Mouse (Mus musculus): ENCODE measurements around the gene Ube2r2. TPM values are rescaled to one million over a fixed set of nuclear protein-coding genes. Genes with fewer than 3 reads are reported as not detected.

Gene Ube2r2
- total and polyA plus RNA-seq, 2 experiments from 2014 or later: 49.9 to 50.4 TPM

GRCm38 (mm10) chr4:41129836-41130235, 5.7 kb upstream of the Ube2r2 start:
- no peaks in the 10 kb centered on the region for H3K4me1 ChIP-seq (ENCODE audit: insufficient read depth, low read length)
- no peak overlapping the region for H3K4me2 ChIP-seq (ENCODE audit: low read depth, low read length, poor library complexity, severe bottlenecking)
- no peak overlapping the region for H3K9ac ChIP-seq (replicated peaks; ENCODE audit: low read length, poor library complexity, severe bottlenecking)
- no peaks in the 10 kb centered on the region for H3K9me3 ChIP-seq (ENCODE audit: low read length)
- TF ChIP-seq CTCF (IDR thresholded peaks at IDR 0.05): no peak
- no peak overlapping the region for H3K4me3 ChIP-seq (ENCODE audit: low read depth, low read length)
- 88% methylated on average over 3 of the region's 3 CpGs for WGBS
- no peak for ATAC-seq (ENCODE audit: low FRiP score)
- no peaks in the 10 kb centered on the region for H3K36me3 ChIP-seq (ENCODE audit: insufficient read depth, low read length)
- DNase-seq (ENCODE audit: low spot score): no peak
- H3K27me3 ChIP-seq (ENCODE audit: insufficient read depth, low read length): 0 out of 2 replicates have a peak, but pooled peaks cover 4% of the 10 kb centered on the region
- H3K27ac ChIP-seq (ENCODE audit: low read depth, low read length): no peak overlapping the region

- Histone ChIP-seq H3K27me3 (ENCODE audit: insufficient read depth, low read length) (no peaks in the 10 kb centered on the region), H3K4me1 (ENCODE audit: insufficient read depth, low read length) (no peaks in the 10 kb centered on the region), H3K9me3 (ENCODE audit: low read length) (no peaks in the 10 kb centered on the region), H3K9ac (replicated peaks; ENCODE audit: low read length, poor library complexity, severe bottlenecking) (no peak overlapping the region), H3K27ac (ENCODE audit: low read depth, low read length) (no peak overlapping the region), H3K4me2 (ENCODE audit: low read depth, low read length, poor library complexity, severe bottlenecking) (no peak overlapping the region), H3K4me3 (ENCODE audit: low read depth, low read length) (no peak overlapping the region), H3K36me3 (ENCODE audit: insufficient read depth, low read length) (no peaks in the 10 kb centered on the region)
- DNase-seq (ENCODE audit: low spot score): no peak
- ATAC-seq (ENCODE audit: low FRiP score): no peak
- TF ChIP-seq CTCF (IDR thresholded peaks at IDR 0.05): no peak
- WGBS: 81% methylated on average over 6 of the region's 6 CpGs
Observed at GRCm38 (mm10) chr4:41132471-41132870, 3.1 kb upstream of the Ube2r2 start.

DNA sequence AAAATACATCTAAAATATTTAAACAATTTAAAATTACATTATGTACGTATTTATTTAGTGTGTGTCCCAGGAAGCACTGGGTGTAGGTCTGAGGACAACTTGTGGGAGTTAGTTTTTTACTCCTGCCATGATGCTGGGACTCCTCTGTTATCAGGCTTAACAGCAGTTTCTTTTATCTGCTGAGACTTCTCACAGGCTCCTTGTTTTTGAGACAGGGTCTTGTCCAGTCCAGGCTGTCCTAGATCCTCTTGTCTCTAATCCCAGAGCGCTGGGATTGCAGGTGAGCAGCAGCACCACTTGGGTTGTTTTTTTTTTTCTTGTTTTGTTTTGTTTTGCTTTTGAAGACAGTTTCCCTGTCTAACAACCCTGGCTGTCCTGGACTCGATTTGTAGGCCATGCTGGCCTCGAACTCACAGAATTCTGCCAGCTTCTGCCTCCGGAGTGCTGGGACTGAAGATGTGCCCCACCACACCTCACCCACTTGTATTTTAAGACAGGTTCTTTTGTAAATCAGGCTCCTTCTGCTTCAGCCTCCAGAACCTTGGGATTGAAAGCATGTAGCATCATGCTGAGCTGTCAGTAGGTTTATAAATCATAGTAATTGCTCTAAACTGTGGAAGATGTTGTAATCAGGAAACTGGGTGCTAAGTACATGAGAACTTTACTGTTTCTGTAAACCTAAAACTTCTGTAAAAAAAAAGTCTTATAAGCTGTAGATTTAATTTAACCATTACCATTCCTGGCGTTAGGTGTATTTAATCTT, 1.8 kb upstream of the Ube2r2 start:
- no peak overlapping the region for H3K27ac ChIP-seq (ENCODE audit: low read depth, low read length)
- H3K4me2 ChIP-seq (ENCODE audit: low read depth, low read length, poor library complexity, severe bottlenecking): no peak overlapping the region
- TF ChIP-seq CTCF (IDR thresholded peaks at IDR 0.05): no peak
- DNase-seq (ENCODE audit: low spot score) (no peak), ATAC-seq (ENCODE audit: low FRiP score) (no peak)
- H3K36me3 ChIP-seq (ENCODE audit: insufficient read depth, low read length): no peaks in the 10 kb centered on the region
- H3K4me1 ChIP-seq (ENCODE audit: insufficient read depth, low read length): no peaks in the 10 kb centered on the region
- H3K4me3 ChIP-seq (ENCODE audit: low read depth, low read length): no peak overlapping the region
- 81% methylated on average over 6 of the region's 6 CpGs for WGBS
- no peaks in the 10 kb centered on the region for H3K9me3 ChIP-seq (ENCODE audit: low read length)
- H3K9ac ChIP-seq (replicated peaks; ENCODE audit: low read length, poor library complexity, severe bottlenecking): no peak overlapping the region
- H3K27me3 ChIP-seq (ENCODE audit: insufficient read depth, low read length): no peaks in the 10 kb centered on the region

DNA sequence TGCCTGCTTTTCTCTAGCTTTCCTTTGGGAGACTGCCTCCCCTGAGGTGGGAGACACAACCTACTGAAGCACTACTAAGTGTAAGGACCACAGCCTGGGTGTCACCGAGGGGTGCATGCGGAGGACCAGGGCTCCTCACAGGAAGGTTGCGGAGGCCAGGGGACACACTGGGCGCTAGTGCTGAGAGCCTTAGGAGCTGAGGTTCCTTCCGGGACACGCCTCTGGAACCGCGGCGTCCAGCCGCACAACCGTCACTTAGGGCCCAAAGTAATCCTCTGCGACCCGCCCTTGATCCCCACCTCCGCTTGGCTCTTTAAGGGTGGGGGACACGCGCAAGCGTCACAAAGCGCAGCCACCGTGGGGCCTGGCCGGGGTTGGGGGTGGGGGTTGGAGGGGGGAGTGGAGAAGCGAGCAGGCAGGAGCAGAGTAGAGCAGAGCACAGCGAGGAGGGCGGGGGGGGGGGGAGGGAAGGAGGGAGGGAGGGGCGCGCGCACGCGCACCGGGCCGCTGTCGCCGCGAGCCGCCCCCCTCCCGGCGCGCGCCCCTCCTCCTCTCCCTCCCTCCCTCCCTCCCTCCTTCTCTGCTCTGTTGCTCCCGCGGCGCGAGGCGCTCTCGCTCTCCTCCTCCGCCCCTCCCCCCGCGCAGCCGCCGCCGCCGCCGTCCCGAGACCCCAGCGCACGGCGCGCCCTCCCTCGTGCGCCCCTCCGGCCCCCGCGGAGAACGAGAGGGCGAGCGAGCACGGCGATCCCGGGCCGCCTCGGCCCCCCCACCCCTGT, 420 bp upstream of the Ube2r2 start:
- DNase-seq (ENCODE audit: low spot score): peak; percentile 87
- peak overlapping the region; percentile 99 for H3K9ac ChIP-seq (replicated peaks; ENCODE audit: low read length, poor library complexity, severe bottlenecking)
- peak overlapping the region; percentile 74 for H3K4me2 ChIP-seq (ENCODE audit: low read depth, low read length, poor library complexity, severe bottlenecking)
- H3K27me3 ChIP-seq (ENCODE audit: insufficient read depth, low read length): no peaks in the 10 kb centered on the region
- no peak for TF ChIP-seq CTCF (IDR thresholded peaks at IDR 0.05)
- ATAC-seq (ENCODE audit: low FRiP score): peak; percentile 94
- H3K4me1 ChIP-seq (ENCODE audit: insufficient read depth, low read length): no peaks in the 10 kb centered on the region
- under 1% methylated on average over 13 of the region's 70 CpGs for WGBS
- peak overlapping the region; percentile 97 for H3K27ac ChIP-seq (ENCODE audit: low read depth, low read length)
- H3K4me3 ChIP-seq (ENCODE audit: low read depth, low read length): peak overlapping the region; percentile 99
- H3K9me3 ChIP-seq (ENCODE audit: low read length): no peaks in the 10 kb centered on the region
- no peaks in the 10 kb centered on the region for H3K36me3 ChIP-seq (ENCODE audit: insufficient read depth, low read length)

DNA sequence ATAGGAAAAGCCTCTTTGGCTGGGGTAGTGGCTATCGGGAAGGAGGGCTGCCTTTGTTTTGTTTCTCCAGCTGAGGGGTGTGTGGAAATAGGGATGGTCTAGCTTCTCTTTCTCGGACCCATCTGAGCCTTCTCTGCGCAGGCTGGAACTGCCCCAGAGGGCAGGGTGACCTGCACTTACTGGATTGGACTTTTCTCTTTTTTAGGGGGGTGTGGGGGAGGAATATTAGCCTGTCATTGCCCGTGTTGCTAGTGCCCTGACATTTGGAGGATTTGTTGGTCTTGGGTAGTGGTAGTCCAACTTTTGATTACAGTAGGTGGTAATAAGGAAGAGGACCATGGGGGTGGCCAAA, 887 bp downstream of the Ube2r2 start:
- Histone ChIP-seq H3K4me3 (ENCODE audit: low read depth, low read length) (peak overlapping the region; percentile 99), H3K27me3 (ENCODE audit: insufficient read depth, low read length) (no peaks in the 10 kb centered on the region), H3K4me2 (ENCODE audit: low read depth, low read length, poor library complexity, severe bottlenecking) (peak overlapping the region; percentile 74), H3K27ac (ENCODE audit: low read depth, low read length) (peak overlapping the region; percentile 97), H3K36me3 (ENCODE audit: insufficient read depth, low read length) (peaks cover 7% of the 10 kb centered on the region; the same call in 1 of the 2 replicates), H3K9me3 (ENCODE audit: low read length) (no peaks in the 10 kb centered on the region), H3K9ac (replicated peaks; ENCODE audit: low read length, poor library complexity, severe bottlenecking) (peak overlapping the region; percentile 99), H3K4me1 (ENCODE audit: insufficient read depth, low read length) (no peaks in the 10 kb centered on the region)
- TF ChIP-seq CTCF (IDR thresholded peaks at IDR 0.05): no peak
- DNase-seq (ENCODE audit: low spot score): peak; percentile 27
- peak; percentile 14 for ATAC-seq (ENCODE audit: low FRiP score)
- WGBS: 0% methylated on average over 4 of the region's 4 CpGs

GRCm38 (mm10) chr4:41136811-41137210, 1.3 kb downstream of the Ube2r2 start:
- Histone ChIP-seq H3K9ac (replicated peaks; ENCODE audit: low read length, poor library complexity, severe bottlenecking) (peak overlapping the region; percentile 99), H3K36me3 (ENCODE audit: insufficient read depth, low read length) (peaks cover 7% of the 10 kb centered on the region; the same call in 1 of the 2 replicates), H3K27ac (ENCODE audit: low read depth, low read length) (peak overlapping the region; percentile 97; the same call in 1 of the 2 replicates), H3K4me2 (ENCODE audit: low read depth, low read length, poor library complexity, severe bottlenecking) (peak overlapping the region; percentile 74), H3K4me3 (ENCODE audit: low read depth, low read length) (peak overlapping the region; percentile 99), H3K4me1 (ENCODE audit: insufficient read depth, low read length) (no peaks in the 10 kb centered on the region), H3K9me3 (ENCODE audit: low read length) (no peaks in the 10 kb centered on the region), H3K27me3 (ENCODE audit: insufficient read depth, low read length) (no peaks in the 10 kb centered on the region)
- ATAC-seq (ENCODE audit: low FRiP score) (no peak), DNase-seq (ENCODE audit: low spot score) (peak; percentile 7)
- 2% methylated on average over 8 of the region's 8 CpGs for WGBS
- TF ChIP-seq CTCF (IDR thresholded peaks at IDR 0.05): no peak
